Comparison of ENCODE assay signal across 8 mouse cellular contexts in the genomic region with DNA sequence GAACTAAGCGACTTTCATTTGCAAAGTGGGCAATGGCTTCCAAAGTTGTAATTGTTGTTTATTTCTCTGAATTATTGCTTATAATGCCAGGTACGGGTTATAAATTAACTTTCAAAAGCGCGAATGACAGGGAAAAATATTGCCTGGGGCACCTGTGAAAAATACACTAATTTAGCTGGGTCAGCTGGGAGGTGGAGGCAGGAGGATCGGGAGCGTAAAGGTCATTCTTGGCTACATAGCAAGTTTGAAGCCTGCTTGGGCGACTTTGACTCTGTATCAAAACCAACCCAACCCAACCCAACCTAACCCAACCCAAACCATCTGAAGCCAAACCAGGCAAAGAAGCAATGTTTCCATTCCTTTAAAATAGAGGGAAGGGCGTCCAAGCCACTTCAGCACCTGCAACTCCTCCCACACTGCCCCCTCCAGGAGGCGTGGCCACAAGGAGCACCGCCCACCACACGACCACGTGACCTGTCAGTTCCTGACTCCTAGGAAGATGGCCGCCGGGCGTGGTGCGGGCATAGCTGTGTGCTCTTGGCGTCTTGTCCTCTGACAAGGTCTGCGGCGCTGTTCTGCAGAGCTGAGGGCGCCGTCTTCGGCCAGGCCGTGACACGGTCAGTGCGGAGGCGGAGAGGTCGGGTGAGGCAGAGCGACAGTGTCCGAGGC. TPM values are rescaled to one million over a fixed set of nuclear protein-coding genes. Genes with fewer than 3 reads are reported as not detected.
DNase-seq lines count a peak whose midpoint lies in the region; ATAC-seq and TF ChIP-seq lines count a peak whose summit lies in the region.

Gene Kidins220, plus strand, starts transcription at position 480 of the 669 bp plus-strand sequence.

- 17% methylated on average over 27 of the region's 29 CpGs for whole genome bisulfite sequencing in forebrain, embryonic 14.5 days
- WGBS in neural tube, embryonic 15.5 days = 15% methylated on average over 29 of the region's 29 CpGs

- no peak for TF ChIP-seq CTCF in ES-Bruce4 (IDR thresholded peaks at IDR 0.05; ENCODE audit: low read depth, low read length)

- H3K27me3 ChIP-seq in ES-Bruce4 (ENCODE audit: control insufficient read depth, insufficient read depth, low read length, poor library complexity, severe bottlenecking) = no peaks in the 10 kb centered on the region
- H3K27me3 ChIP-seq in forebrain, embryonic 14.5 days (replicated peaks; ENCODE audit: control insufficient read depth, insufficient read depth, low read length) = 0 out of 2 replicates have a peak, but pooled peaks cover 2% of the 10 kb centered on the region
- H3K27me3 ChIP-seq in neural tube, embryonic 15.5 days (replicated peaks) = no peaks in the 10 kb centered on the region

- intact Hi-C loops in heart, postnatal 14 days (cut with DNase I) = no loop called here

- 0 out of 2 replicates have a peak, but pooled peaks have one; percentile 29 for TF ChIP-seq EP300 in ES-Bruce4 (IDR thresholded peaks at IDR 0.05; ENCODE audit: insufficient read depth, low read depth, low read length)

- peak within 1 kb of the TSS; percentile 84 for H3K4me3 ChIP-seq in ES-Bruce4 (ENCODE audit: low read depth, low read length)
- peak within 1 kb of the TSS; percentile 72 for H3K4me3 ChIP-seq in forebrain, embryonic 14.5 days (ENCODE audit: low read depth, low read length)
- H3K4me3 ChIP-seq in neural tube, embryonic 15.5 days (replicated peaks) = peak within 1 kb of the TSS; percentile 84

- H3K4me2 ChIP-seq in forebrain, embryonic 14.5 days (ENCODE audit: low read length) = peak within 1 kb of the TSS; percentile 50
- peak within 1 kb of the TSS; percentile 54 for H3K4me2 ChIP-seq in neural tube, embryonic 15.5 days

- no peak within 1 kb of the TSS for H3K27ac ChIP-seq in ES-Bruce4 (ENCODE audit: insufficient read depth, low read length)
- peak within 1 kb of the TSS; percentile 93 for H3K27ac ChIP-seq in forebrain, embryonic 14.5 days (ENCODE audit: low read depth, low read length)
- H3K27ac ChIP-seq in neural tube, embryonic 15.5 days (replicated peaks) = peak within 1 kb of the TSS; percentile 96

- peak; percentile 89 for ATAC-seq in cerebellum, adult (ENCODE audit: insufficient number of reproducible peaks, low FRiP score, low TSS enrichment)
- ATAC-seq in forebrain, embryonic 14.5 days = peak; percentile 93
- peak; percentile 91 for ATAC-seq in neural tube, embryonic 15.5 days (ENCODE audit: low FRiP score)

- peak within 1 kb of the TSS; percentile 57 for H3K9ac ChIP-seq in ES-Bruce4 (ENCODE audit: low read depth, poor library complexity, severe bottlenecking)
- peak within 1 kb of the TSS; percentile 77 for H3K9ac ChIP-seq in forebrain, embryonic 14.5 days (ENCODE audit: low read length)
- peak within 1 kb of the TSS; percentile 79 for H3K9ac ChIP-seq in neural tube, embryonic 15.5 days (replicated peaks)

- peak; percentile 95 for DNase-seq in forebrain, embryonic 14.5 days (ENCODE audit: low spot score)
- DNase-seq in heart, postnatal 14 days = peak; percentile 93 to 98
- peak; percentile 96 for DNase-seq in layer of hippocampus, adult 11-12 months (ENCODE audit: low spot score)
- peak; percentile 92 to 95 for DNase-seq in lung, adult 18-20 months
- peak; percentile 97 for DNase-seq in testis, postnatal 14 days (ENCODE audit: low spot score)

- H3K36me3 ChIP-seq in ES-Bruce4 (ENCODE audit: control insufficient read depth, insufficient read depth, low read length, poor library complexity, severe bottlenecking) = no peaks in the 10 kb centered on the region
- H3K36me3 ChIP-seq in forebrain, embryonic 14.5 days (ENCODE audit: control insufficient read depth, insufficient read depth, low read length) = no peaks in the 10 kb centered on the region
- H3K36me3 ChIP-seq in neural tube, embryonic 15.5 days = no peaks in the 10 kb centered on the region

- no peaks in the 10 kb centered on the region for H3K9me3 ChIP-seq in ES-Bruce4 (replicated peaks; ENCODE audit: control insufficient read depth, insufficient read depth, low read length, poor library complexity, severe bottlenecking)
- no peaks in the 10 kb centered on the region for H3K9me3 ChIP-seq in forebrain, embryonic 14.5 days (replicated peaks; ENCODE audit: control insufficient read depth, low read length)
- no peaks in the 10 kb centered on the region for H3K9me3 ChIP-seq in neural tube, embryonic 15.5 days (replicated peaks)

- no peaks in the 10 kb centered on the region for H3K4me1 ChIP-seq in ES-Bruce4 (ENCODE audit: control insufficient read depth, insufficient read depth, low read length)
- 0 out of 2 replicates have a peak, but pooled peaks cover 2% of the 10 kb centered on the region for H3K4me1 ChIP-seq in forebrain, embryonic 14.5 days (ENCODE audit: control insufficient read depth, insufficient read depth, low read length)
- peaks cover 29% of the 10 kb centered on the region for H3K4me1 ChIP-seq in neural tube, embryonic 15.5 days

- TF ChIP-seq POLR2A in ES-Bruce4 (IDR thresholded peaks at IDR 0.05; ENCODE audit: insufficient read depth, low read length) = peak; percentile 58

RNA-seq across cellular contexts. Expression of gene Kidins220, which starts in this region (rescaled TPM):
- 42.2 and 44.5 TPM in 2 replicates for polyA plus RNA-seq in ES-Bruce4 (2011; ENCODE audit: insufficient read depth, insufficient read length, low read depth, missing spikeins)
- 131 and 163 TPM in 2 replicates for polyA plus RNA-seq in forebrain, embryonic 14.5 days (2014; fragmentation: Nextera tagmentation; extraction: Ambion mirVana)
- 100 to 1,000 TPM in 1 of 2 experiments, 10 to 100 TPM in 1; 91.8 to 102 TPM for total RNA-seq in heart, postnatal 14 days (2021)
- 96.4 and 108 TPM in 2 replicates for polyA plus RNA-seq in neural tube, embryonic 15.5 days (2015; fragmentation: Nextera tagmentation; extraction: Ambion mirVana)
